Mouse (Mus musculus): ENCODE data around the gene Hspa14.

- no peak for TF ChIP-seq CTCF (IDR thresholded peaks at IDR 0.05; ENCODE audit: extremely low read depth, insufficient read length, insufficient replicate concordance, low read depth, low read length)
- TF ChIP-seq POLR2A (IDR thresholded peaks at IDR 0.05; ENCODE audit: low read depth, low read length): no peak
Observed at GRCm38 (mm10) chr2:3493833-3494409, 18.7 kb downstream of the Hspa14 start.

Measured in small intestine, adult 2 months (tissue).